Mouse (Mus musculus) leukemia stem cell, adult 10-12 weeks (primary cell): Measurements from ENCODE around the gene BC004004. TPM values are rescaled to one million over a fixed set of nuclear protein-coding genes. Genes with fewer than 3 reads are reported as not detected.

Experiments used
- polyA plus RNA-seq: library from polyadenylated mRNA; stranded (reverse); fragments of >175 nt; gene quantifications from 2 replicates; pipeline ENCODE4 v1.2.3, GENCODE M21; 2012; ENCODE audit warnings: low replicate concordance

The BC004004 gene
- 4.5 and 24.0 TPM in 2 replicates for polyA plus RNA-seq

GRCm38 (mm10) chr17:29268682-29269348, at the start of gene BC004004:
Gene BC004004 (plus strand): TSS chr17:29268788.

DNA sequence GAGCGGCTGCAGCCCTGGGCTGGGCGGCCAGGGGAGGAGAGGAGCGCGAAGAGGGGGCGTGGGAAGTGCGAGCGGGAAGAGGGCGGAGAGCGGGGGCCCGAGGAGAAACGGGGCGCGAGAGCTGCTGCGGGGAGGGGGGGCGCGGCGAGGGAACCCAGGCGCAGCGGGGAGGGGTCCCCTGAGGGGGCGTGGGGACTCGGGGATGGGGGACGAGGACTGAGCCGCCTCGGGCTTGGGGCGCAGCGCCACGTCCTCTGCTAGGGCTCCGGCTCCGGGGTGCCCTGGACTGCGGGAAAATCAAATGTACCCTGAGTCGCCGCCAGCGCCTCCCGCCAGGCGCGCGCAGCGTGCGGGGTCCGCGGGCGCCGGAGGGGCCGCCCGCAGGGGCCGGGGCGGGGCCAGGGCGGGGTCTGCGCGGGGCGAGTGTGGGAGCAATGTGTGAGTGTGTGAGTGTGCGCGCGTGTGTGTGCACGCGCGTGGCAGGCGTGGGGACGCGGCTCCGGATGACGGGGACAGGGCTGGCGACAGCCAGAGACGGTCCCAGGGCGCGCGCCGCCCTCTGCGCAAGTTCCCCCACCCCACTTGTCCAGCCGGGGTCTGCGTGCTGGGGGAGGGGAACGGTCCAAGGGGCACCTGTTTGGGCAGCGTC, 30.7 kb upstream of the BC004004 start, which contains the start of gene Cpne5:
Cpne5 (minus strand) TSS at position 396 of the 649 bp plus-strand sequence.

DNA sequence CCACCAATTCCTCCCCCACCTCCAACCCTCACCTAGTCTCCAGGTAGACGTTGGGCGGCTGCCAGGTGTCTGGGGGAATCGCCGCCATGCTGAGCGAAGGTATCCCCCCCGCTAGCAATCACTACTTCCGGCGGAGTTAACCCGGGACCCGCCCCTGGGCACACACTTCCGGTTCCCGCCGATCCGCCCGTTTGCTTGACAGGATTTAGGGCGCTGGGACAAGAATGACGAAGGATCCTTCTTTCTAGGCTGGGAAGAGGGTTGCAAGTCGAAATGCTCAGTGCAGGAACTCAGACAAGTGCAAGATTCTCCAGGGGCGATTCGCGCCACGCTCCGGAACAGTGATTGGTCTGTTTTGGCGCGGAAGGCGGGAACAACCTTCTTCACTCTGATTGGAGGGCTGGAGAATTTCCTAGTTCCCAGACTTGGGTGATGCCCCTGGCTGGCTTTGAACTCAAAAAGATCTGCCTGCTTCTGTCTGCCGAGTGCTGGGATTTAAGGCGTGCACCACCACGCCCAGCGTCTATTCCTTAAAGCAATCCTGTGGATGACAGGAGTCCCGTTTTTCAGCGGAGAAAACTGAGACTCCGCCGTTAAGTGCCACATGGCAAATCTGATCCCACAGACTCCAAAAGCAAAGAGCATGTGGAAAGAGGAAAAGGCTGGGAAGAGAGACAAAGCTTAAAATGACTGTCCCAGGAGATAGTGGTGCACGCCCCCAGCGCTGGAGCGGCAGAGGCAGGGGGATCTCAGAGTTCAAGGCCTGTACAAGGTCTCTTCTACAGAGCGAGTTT, 4.6 kb upstream of the BC004004 start, which contains the start of gene Ppil1:
Ppil1 (minus strand) TSS at position 347 of the 794 bp plus-strand sequence.

DNA sequence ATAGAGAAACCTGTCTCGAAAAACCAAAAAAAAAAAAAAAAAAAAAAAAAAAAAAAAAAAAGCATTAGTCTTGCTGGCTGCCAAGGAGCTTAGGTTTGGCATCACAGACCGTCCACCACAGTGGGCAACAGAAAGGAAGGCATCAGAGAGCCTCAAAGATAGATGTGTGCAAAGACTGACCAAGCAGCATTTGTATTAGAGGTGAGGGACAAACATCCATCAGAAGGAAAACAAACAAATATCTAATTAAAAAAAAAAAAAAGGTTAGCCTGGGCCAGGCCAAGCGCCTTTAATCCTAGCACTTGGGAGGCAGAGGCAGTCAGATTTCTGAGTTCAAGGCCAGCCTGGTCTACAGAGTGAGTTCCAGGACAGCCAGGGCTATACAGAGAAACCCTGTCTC, 48.8 kb downstream of the BC004004 start, which contains the start of gene Pi16:
Pi16 (plus strand) TSS at position 301 of the 400 bp plus-strand sequence.

GRCm38 (mm10) chr17:29347645-29348256, 79.2 kb downstream of the BC004004 start, which contains the start of gene Mtch1:
Gene Mtch1 (minus strand): TSS chr17:29347934.

DNA sequence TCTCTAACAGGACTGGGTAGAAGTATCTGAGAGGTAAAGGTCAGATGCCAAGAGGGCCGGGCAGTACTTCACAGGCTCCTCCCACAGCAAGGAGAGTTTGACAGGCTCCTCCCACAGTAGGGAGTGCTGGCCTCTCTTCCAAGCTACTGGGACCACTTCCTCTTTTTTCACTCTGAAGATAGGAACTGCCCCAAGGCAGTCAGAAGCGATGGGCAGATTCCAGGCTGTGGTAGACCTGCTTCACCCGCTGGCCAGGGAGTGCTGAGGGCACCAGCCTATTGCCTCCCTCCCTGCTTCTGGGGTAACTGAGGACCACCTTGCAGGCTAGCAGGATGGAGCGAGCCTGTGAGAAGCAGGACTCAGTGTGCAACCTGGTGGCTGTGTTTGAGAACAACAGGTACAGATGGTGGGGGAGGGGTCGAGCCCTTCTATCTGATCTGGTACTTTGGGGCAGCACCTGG, 92.2 kb downstream of the BC004004 start, which contains the start of gene Fgd2:
Fgd2 (plus strand) TSS at position 154 of the 461 bp plus-strand sequence.

Other genes starting within 250 kb of the BC004004 start
- gene Srsf3, start 236.2 kb upstream of the BC004004 start, polyA plus RNA-seq, result 16.8 and 279 TPM in 2 replicates
- gene Cdkn1a, start 177.8 kb upstream of the BC004004 start, polyA plus RNA-seq, result 35.1 and 66.5 TPM in 2 replicates
- gene Rab44, start 154.6 kb upstream of the BC004004 start, polyA plus RNA-seq, result 0.69 and 1.7 TPM in 2 replicates
- gene Cpne5, start 30.6 kb upstream of the BC004004 start, polyA plus RNA-seq, result 9.3 and 47.2 TPM in 2 replicates
- gene Ppil1, start 4.6 kb upstream of the BC004004 start, polyA plus RNA-seq, result 5.6 and 43.1 TPM in 2 replicates
- gene Pi16, start 48.9 kb downstream of the BC004004 start, polyA plus RNA-seq, result 3.5 and 6.1 TPM in 2 replicates
- gene Mtch1, start 79.1 kb downstream of the BC004004 start, polyA plus RNA-seq, result 102 and 122 TPM in 2 replicates
- 25.8 and 27.3 TPM in 2 replicates for gene Fgd2, start 92.1 kb downstream of the BC004004 start, polyA plus RNA-seq
- gene Pim1, start 222.0 kb downstream of the BC004004 start, polyA plus RNA-seq, result 133 and 195 TPM in 2 replicates